Mouse (Mus musculus) heart, embryonic 15.5 days (tissue): ENCODE measurements around the gene Zmiz1. TPM values are rescaled to one million over a fixed set of nuclear protein-coding genes. Genes with fewer than 3 reads are reported as not detected.

Experiments used
- ATAC-seq: fragments of 200-750 bp; cut with Nextera tagmentation; replicated peaks from 2 replicates; pipeline ENCODE4 v1.8.0; 2017; ENCODE audit warnings: low read depth, moderate TSS enrichment; ENCODE audit not compliant: insufficient number of reproducible peaks, insufficient read depth, low FRiP score
- H3K27ac ChIP-seq: fragments of 300-500 bp; sonication (generic); 2 replicates; pipeline ENCODE4 v1.5.1; 2015; ENCODE audit warnings: mild to moderate bottlenecking, inconsistent platforms
- H3K27me3 ChIP-seq: fragments of 300-500 bp; sonication (generic); 2 replicates; pipeline ENCODE4 v1.6.1; 2015; ENCODE audit warnings: inconsistent platforms
- H3K36me3 ChIP-seq: fragments of 300-500 bp; sonication (generic); 2 replicates; pipeline ENCODE4 v1.6.1; 2015; ENCODE audit warnings: mild to moderate bottlenecking, inconsistent platforms
- H3K4me1 ChIP-seq: fragments of 300-500 bp; sonication (generic); replicated peaks from 2 replicates; pipeline ENCODE4 v1.6.1; 2015; ENCODE audit warnings: inconsistent platforms
- H3K4me2 ChIP-seq: fragments of 300-500 bp; sonication (generic); 2 replicates; pipeline ENCODE4 v1.6.1; 2015; ENCODE audit warnings: inconsistent platforms, mild to moderate bottlenecking, moderate library complexity
- H3K4me3 ChIP-seq: fragments of 300-500 bp; sonication (generic); 2 replicates; pipeline ENCODE4 v1.5.1; 2015; ENCODE audit warnings: mild to moderate bottlenecking, inconsistent platforms
- H3K9ac ChIP-seq: fragments of 300-500 bp; sonication (generic); 2 replicates; pipeline ENCODE4 v1.6.1; 2015; ENCODE audit warnings: mild to moderate bottlenecking, inconsistent platforms
- H3K9me3 ChIP-seq: fragments of 300-500 bp; sonication (generic); replicated peaks from 2 replicates; pipeline ENCODE4 v1.6.1; 2016; ENCODE audit warnings: inconsistent platforms
- WGBS: fragments of 180-500 bp; shearing (Covaris S2); methylation state at CpG from one replicate; pipeline ENCODE4 v1.1.7; 2015; ENCODE audit warnings: mixed read lengths; 5-methylcytosine and 5-hydroxymethylcytosine counted together
- polyA plus RNA-seq: library from polyadenylated mRNA; unstranded; fragments of >200 nt; fragmentation: Nextera tagmentation; extraction: Ambion mirVana; gene quantifications from 2 replicates; pipeline ENCODE4 v1.2.1, GENCODE M21; 2015

Zmiz1 gene
- polyA plus RNA-seq, 1 experiment from 2014 or later, result 22.1 TPM

DNA sequence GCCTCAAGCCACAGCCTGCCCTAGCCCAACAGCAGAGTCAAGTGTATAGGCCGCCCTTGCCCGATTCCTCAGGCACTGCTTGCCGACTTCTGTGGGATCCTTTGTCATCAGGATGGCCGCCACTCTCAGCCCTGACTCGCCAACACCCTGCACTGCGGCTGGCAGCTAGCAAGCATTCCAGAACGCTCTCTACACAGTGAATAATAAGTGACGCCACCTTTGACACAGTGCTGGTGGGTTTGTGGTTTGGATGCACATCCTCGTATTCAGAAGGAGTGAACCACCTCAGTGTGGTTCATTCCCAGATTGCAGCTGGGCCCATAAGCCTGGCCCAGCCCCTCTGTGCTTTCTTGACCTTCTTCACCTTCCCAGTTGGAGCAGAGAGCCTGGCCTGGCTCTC, 17.1 kb downstream of the Zmiz1 start:
- Histone ChIP-seq H3K9me3 (no peaks in the 10 kb centered on the region), H3K27ac (peak overlapping the region; percentile 81), H3K4me1 (peaks cover 99% of the 10 kb centered on the region), H3K4me2 (no peak overlapping the region; the same call in 1 of the 2 replicates), H3K9ac (peak overlapping the region; percentile 22; the same call in 1 of the 2 replicates), H3K27me3 (no peaks in the 10 kb centered on the region), H3K4me3 (no peak overlapping the region), H3K36me3 (no peaks in the 10 kb centered on the region)
- 42% methylated on average over 9 of the region's 9 CpGs for WGBS
- no peak for ATAC-seq

DNA sequence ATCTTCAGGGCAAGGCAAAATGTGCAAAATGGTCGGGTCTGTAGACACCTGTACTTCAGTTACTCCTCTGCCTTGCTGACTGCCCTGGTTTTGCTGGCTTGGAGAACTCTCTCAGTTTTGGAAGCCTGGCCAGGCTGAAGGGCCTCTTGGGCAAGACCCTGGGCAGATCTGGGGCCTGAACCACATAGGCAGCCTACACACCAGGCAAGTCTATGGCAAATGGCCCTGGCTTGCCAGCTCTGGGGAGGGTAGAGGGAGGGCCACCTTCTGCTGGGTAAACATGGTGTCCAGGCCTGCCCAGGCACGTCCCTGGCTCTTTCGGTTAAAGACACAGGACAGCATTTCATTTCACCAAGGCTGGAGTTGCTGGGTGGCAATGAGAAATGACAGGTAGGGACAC, 17.5 kb downstream of the Zmiz1 start:
- Histone ChIP-seq H3K4me2 (no peak overlapping the region), H3K9ac (no peak overlapping the region), H3K27ac (peak overlapping the region; percentile 81), H3K36me3 (no peaks in the 10 kb centered on the region), H3K27me3 (no peaks in the 10 kb centered on the region), H3K4me3 (no peak overlapping the region), H3K4me1 (peaks cover 100% of the 10 kb centered on the region), H3K9me3 (no peaks in the 10 kb centered on the region)
- ATAC-seq, result no peak
- 72% methylated on average over 3 of the region's 3 CpGs for WGBS

DNA sequence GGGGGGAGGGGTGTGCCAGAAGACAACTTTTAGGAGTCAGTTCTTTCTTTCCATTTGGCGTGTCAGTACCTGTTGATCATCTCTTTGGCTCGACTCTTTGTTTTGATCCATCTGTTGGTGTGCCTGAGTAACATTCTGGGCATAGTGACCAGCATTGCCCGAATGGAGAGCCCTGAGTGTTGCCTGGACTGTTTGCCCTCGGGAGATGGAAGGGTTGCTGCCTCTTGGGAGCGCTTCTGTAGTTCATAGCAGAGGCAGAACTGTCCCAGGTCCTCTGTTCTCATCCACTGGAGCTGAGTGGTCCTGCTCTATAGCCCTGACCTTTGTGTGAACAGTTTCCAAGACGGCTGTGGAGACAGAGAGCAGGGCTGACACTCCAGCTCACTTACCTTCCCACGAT, 18.3 kb downstream of the Zmiz1 start:
- WGBS, result 61% methylated on average over 7 of the region's 7 CpGs
- peak overlapping the region; percentile 50; the same call in 1 of the 2 replicates for H3K27ac ChIP-seq
- H3K4me3 ChIP-seq, result no peak overlapping the region
- H3K9ac ChIP-seq, result no peak overlapping the region
- no peak for ATAC-seq
- H3K4me2 ChIP-seq, result no peak overlapping the region
- H3K9me3 ChIP-seq, result no peaks in the 10 kb centered on the region
- peaks cover 100% of the 10 kb centered on the region for H3K4me1 ChIP-seq
- H3K27me3 ChIP-seq, result no peaks in the 10 kb centered on the region
- H3K36me3 ChIP-seq, result no peaks in the 10 kb centered on the region

DNA sequence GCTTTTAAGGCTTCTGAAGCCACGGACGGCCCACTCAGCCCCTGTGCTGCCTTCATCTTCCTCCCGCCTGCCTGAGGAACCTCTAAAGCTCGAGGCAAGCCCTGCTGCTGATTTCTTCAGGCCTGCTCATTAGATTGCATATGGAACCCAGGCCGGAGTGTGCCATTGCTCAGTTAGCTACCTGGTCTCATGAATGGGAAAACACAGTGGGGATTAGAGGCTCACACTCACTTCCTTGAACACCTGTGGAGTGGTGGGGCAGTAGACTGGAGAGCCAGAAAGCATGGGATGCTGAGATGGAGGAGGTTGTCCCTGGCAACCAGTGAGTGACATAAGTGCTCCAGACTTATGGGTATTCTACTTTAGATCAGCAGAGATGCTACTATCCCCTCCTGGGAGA, 19.3 kb downstream of the Zmiz1 start:
- ATAC-seq, result no peak
- Histone ChIP-seq H3K4me3 (no peak overlapping the region), H3K9ac (no peak overlapping the region)

DNA sequence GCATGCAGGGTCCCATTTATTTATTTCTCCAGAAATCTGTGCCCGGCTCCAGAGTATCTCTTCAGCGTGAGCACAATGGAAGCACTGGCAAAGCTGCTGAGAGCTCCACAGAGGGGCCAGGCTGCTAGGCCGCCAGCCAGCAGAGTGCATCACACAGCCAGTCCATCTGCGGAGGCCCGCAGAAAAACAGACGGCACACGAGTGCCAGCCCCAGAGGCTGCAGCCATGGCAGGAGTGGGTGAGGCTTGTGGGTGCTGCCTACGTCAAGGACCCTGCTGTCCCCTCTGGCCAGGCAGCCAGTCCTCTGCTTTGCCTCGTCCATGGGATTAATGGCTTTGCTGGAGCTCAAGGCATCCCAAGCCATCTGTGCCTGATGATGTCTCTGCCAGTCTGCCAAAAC, 19.8 kb downstream of the Zmiz1 start:
- Histone ChIP-seq H3K4me1 (peaks cover 99% of the 10 kb centered on the region), H3K27me3 (no peaks in the 10 kb centered on the region), H3K9me3 (no peaks in the 10 kb centered on the region), H3K4me3 (no peak overlapping the region), H3K4me2 (no peak overlapping the region), H3K36me3 (no peaks in the 10 kb centered on the region), H3K27ac (peak overlapping the region; percentile 92; the same call in 1 of the 2 replicates), H3K9ac (no peak overlapping the region)
- ATAC-seq, result no peak
- WGBS, result 45% methylated on average over 9 of the region's 9 CpGs

More for the DNA sequence above, 19.3 kb downstream of the Zmiz1 start:
- Histone ChIP-seq H3K9me3 (no peaks in the 10 kb centered on the region), H3K4me1 (peaks cover 99% of the 10 kb centered on the region), H3K27me3 (no peaks in the 10 kb centered on the region), H3K27ac (peak overlapping the region; percentile 92; the same call in 1 of the 2 replicates), H3K36me3 (no peaks in the 10 kb centered on the region), H3K4me2 (no peak overlapping the region)
- 83% methylated on average over 5 of the region's 5 CpGs for WGBS

DNA sequence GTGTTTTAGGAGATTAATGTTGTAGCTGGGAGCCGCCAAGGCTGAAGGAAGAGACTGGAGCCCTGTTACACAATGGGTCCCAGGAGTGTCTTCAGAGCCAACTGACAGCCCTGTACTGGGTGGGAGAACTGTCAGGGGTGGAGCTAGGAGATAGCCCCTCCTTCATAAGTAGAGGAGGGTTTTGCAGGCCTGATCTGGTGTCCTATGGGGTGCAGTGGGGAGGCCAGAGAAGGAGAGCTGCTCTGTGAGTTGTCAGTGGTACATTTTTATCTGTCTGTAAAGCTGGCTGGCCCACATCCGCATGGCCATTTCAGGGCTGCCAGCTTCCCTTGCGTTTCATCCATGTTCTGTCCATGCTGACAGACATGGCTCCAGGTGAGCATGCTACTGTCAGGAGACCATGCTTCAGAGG, 20.9 kb downstream of the Zmiz1 start:
- Histone ChIP-seq H3K36me3 (no peaks in the 10 kb centered on the region), H3K9ac (no peak overlapping the region), H3K27ac (peak overlapping the region; percentile 92), H3K4me2 (no peak overlapping the region), H3K4me3 (no peak overlapping the region), H3K4me1 (peaks cover 99% of the 10 kb centered on the region), H3K27me3 (no peaks in the 10 kb centered on the region), H3K9me3 (no peaks in the 10 kb centered on the region)
- ATAC-seq, result peak; percentile 38; the same call in 1 of the 2 replicates
- WGBS, result 34% methylated on average over 3 of the region's 3 CpGs

DNA sequence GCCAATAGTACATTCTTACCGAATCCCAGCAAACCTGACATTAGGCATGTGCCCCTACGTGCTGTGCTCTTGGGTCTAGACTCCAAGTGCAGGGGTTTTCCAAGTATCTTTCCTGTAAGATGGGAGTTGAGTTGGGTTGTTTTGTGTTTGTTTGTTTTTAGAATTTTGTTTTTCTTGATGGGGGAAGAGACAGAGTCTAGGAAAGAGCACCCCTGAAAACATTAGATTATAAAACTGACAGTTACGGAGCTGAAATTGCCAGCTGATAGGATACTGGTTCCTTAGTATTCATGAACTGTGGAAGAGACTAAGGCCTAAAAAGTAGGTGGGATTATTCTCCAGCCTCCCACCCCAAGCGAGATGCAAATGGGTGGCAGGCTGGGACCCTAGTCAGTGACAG, 21.5 kb downstream of the Zmiz1 start:
- no peak overlapping the region for H3K4me3 ChIP-seq
- no peaks in the 10 kb centered on the region for H3K9me3 ChIP-seq
- H3K36me3 ChIP-seq, result no peaks in the 10 kb centered on the region
- H3K4me1 ChIP-seq, result peaks cover 99% of the 10 kb centered on the region
- peak overlapping the region; percentile 92 for H3K27ac ChIP-seq
- no peaks in the 10 kb centered on the region for H3K27me3 ChIP-seq
- H3K4me2 ChIP-seq, result peak overlapping the region; percentile 43; the same call in 1 of the 2 replicates
- ATAC-seq, result no peak
- peak overlapping the region; percentile 51; the same call in 1 of the 2 replicates for H3K9ac ChIP-seq
- WGBS, result 68% methylated on average over 4 of the region's 4 CpGs

DNA sequence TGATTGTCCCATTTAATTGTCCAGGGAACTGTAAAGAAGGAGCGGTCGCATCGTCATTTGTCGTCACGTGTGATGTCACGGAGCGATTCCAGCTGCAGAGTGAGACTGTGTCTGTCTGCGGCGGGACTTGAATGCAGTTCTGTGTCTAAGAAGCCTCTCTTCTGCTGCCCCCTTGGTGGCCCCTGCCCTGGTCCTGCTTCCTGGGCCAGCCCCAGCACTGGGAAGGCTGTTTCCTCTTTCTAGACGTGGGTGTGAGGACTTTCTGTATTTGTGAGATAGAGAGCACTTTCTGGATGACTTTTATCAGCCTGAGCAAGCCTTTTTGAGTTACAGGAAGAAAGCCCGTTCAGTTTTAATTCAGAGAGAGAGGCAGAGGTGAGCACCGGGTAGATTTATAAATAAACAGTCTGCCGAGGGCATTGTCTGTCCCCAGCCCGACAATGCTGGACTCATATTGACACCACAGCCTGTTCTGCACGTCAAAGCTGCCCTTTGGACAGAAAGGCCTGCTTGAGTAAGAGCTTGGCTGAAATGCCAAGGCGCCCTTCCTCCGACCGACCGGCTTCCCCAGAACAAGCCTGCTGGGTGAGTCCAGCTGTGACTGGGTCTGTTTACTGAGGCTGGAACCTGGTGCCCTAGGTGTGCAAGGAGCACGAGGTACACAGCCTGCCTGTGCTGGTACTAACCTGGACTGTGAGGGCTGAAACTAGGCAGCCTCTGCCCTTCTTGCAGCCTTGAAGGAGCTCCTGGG, 22.1 kb downstream of the Zmiz1 start:
- H3K4me2 ChIP-seq, result peak overlapping the region; percentile 43
- 29% methylated on average over 20 of the region's 20 CpGs for WGBS
- no peak for ATAC-seq
- H3K27me3 ChIP-seq, result no peaks in the 10 kb centered on the region
- peaks cover 98% of the 10 kb centered on the region for H3K4me1 ChIP-seq
- H3K27ac ChIP-seq, result peak overlapping the region; percentile 92
- no peaks in the 10 kb centered on the region for H3K36me3 ChIP-seq
- no peaks in the 10 kb centered on the region for H3K9me3 ChIP-seq
- H3K4me3 ChIP-seq, result no peak overlapping the region
- H3K9ac ChIP-seq, result peak overlapping the region; percentile 51

DNA sequence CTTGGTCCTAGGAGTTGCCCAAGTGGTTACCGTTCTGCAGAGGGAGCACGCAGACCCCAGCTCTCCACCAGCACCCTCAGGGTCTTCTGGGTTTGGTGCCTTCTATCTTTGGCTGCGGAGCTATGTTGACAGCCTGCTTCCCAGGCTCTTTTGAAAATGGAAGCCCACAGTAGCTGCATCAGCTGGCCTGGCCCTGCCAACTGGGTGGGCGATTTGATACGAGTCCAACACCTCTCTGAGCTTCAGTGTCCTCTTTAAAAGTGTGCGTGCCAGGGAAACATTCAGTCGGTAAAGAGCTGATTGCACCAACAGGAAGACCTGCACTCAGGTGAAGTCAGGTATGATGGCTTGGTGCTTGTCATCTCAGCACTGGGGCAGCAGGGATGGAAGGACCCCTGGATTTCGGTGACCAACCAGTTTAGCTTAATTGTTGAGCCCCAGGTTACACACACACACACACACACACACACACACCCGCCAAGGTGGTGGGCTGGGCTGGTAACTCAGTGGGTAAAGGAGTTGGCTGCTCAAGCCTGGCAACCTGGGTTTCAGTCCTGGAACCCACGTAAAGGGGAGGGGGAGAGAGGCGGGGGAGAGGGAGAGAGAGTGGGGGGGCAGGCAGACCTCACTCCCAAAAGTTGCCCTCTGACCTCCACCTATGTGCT, 22.8 kb downstream of the Zmiz1 start:
- Histone ChIP-seq H3K36me3 (no peaks in the 10 kb centered on the region), H3K9ac (peak overlapping the region; percentile 51), H3K4me3 (no peak overlapping the region), H3K27ac (peak overlapping the region; percentile 92), H3K27me3 (no peaks in the 10 kb centered on the region), H3K4me2 (peak overlapping the region; percentile 43), H3K4me1 (peaks cover 98% of the 10 kb centered on the region), H3K9me3 (no peaks in the 10 kb centered on the region)
- ATAC-seq, result no peak
- 54% methylated on average over 11 of the region's 11 CpGs for WGBS

DNA sequence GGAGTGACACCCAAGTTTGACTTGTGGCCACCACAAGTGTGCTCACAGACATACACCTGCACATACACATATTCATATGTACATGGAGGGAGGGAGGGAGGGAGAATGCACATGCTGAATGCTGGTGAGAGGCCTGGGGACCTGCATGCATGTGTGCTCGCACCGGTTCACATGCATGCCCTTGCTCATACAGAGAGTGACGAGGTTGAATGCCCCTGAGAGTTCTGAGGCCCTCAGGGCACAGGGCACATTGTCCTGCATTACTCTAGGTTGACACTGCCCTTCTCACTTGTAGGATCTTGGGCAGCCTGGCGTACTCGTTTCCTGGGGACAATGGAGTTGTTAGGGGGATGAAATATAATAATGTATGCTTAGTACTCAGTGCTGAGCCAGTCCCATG, 23.4 kb downstream of the Zmiz1 start:
- H3K4me1 ChIP-seq, result peaks cover 98% of the 10 kb centered on the region
- no peaks in the 10 kb centered on the region for H3K9me3 ChIP-seq
- ATAC-seq, result no peak
- 0 out of 2 replicates have a peak overlapping the region, but pooled peaks have one; percentile 2 for H3K9ac ChIP-seq
- no peaks in the 10 kb centered on the region for H3K36me3 ChIP-seq
- WGBS, result 84% methylated on average over 5 of the region's 5 CpGs
- H3K4me2 ChIP-seq, result no peak overlapping the region
- peak overlapping the region; percentile 92 for H3K27ac ChIP-seq
- no peaks in the 10 kb centered on the region for H3K27me3 ChIP-seq
- H3K4me3 ChIP-seq, result no peak overlapping the region

DNA sequence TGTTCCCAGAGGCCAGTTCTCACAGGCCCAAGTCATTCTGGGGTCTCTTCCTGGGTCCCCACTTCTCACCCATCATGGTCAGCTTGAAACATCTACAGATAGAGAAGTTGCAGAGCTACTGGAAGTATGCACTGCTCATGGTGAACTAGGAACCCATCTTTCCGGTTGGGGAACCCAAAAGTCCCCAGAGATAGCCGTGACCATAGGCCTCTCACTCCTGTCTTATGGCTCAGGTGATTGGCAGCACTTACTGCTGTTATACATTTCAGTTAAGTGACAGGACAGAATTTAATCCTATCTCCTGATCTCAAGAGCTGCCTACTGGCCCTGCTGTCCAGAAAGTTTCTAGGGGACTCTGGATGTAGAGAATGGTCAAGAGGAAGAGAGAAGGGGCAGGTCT, 24.3 kb downstream of the Zmiz1 start:
- no peak overlapping the region for H3K4me3 ChIP-seq
- ATAC-seq, result no peak
- no peak overlapping the region for H3K9ac ChIP-seq
- no peak overlapping the region for H3K4me2 ChIP-seq
- 85% methylated on average over 2 of the region's 2 CpGs for WGBS
- H3K27me3 ChIP-seq, result no peaks in the 10 kb centered on the region
- H3K4me1 ChIP-seq, result peaks cover 98% of the 10 kb centered on the region
- no peaks in the 10 kb centered on the region for H3K9me3 ChIP-seq
- H3K27ac ChIP-seq, result peak overlapping the region; percentile 96
- no peaks in the 10 kb centered on the region for H3K36me3 ChIP-seq
